Mouse (Mus musculus): ENCODE data around the gene Ablim1.

The Ablim1 gene

GRCm38 (mm10) chr19:57062746-57063145, 252.0 kb downstream of the Ablim1 start:
- DNase-seq (ENCODE audit: low spot score) = no peak

- DNase-seq (ENCODE audit: low spot score) = no peak
Observed at GRCm38 (mm10) chr19:57059018-57059580, 255.6 kb downstream of the Ablim1 start.

GRCm38 (mm10) chr19:57057568-57057967, 257.2 kb downstream of the Ablim1 start:
- DNase-seq (ENCODE audit: low spot score) = no peak

DNA sequence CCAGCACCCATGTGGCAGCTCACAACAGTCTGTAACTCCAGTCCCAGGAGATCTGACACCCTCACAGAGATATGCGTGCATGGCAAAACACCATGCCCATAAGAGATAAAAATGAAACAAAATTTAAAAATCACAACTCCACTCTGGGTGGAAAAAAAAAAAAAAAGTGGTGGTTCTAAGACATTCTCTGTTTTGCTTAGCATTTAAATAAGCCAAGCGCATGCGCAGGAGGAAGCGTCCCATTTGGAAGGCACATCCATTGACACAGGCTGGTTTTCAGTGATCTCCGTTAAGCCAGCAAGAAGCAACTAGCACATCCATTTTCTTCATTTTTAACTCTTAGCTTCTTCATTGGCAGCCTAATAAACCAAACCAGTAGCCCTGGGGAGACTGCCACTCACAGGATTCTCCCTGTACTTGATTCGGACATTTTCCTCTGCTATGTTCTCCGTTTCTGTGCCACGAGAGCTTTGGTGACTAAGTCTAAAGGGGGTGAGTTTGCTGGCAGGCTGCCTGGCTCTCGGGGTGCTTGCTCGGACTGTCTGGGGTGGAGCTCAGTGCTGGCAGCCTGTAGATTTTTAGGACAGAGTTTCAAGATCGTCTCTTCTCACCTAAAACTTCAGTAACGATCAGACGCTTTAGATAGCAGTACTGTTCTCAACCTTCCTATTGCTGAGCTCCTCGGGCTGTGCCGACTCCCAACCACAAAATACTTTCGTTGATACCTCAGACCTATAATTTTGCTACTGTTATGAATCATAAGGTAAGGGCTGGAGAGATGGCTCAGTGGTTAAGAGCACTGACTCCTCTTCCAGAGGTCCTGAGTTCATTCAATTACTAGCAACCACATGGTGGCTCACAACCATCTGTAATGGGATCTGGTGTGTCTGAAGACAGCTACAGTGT, 259.3 kb downstream of the Ablim1 start:
- DNase-seq (ENCODE audit: low spot score) = no peak

DNA sequence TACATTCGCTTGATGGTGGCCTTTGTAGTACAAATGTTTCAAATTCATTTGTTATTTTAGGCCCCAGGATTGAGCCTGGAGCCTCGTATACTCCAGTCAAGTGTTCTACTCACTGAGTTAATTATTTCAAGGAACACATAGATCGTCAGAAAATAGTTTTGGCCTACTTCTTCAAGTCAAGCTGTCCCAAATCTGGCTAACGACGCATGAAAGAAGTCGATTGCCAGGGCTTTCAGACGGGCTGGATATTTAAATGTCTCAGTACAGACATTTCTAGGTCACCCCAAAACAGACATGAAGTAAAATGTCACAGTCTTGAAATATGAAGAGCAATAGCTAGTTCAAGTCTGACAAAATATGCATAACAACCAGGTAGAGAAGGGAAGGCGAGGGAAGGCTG, 261.8 kb downstream of the Ablim1 start:
- no peak for DNase-seq (ENCODE audit: low spot score)

GRCm38 (mm10) chr19:57052016-57052415, 262.7 kb downstream of the Ablim1 start:
- DNase-seq (ENCODE audit: low spot score) = no peak

DNA sequence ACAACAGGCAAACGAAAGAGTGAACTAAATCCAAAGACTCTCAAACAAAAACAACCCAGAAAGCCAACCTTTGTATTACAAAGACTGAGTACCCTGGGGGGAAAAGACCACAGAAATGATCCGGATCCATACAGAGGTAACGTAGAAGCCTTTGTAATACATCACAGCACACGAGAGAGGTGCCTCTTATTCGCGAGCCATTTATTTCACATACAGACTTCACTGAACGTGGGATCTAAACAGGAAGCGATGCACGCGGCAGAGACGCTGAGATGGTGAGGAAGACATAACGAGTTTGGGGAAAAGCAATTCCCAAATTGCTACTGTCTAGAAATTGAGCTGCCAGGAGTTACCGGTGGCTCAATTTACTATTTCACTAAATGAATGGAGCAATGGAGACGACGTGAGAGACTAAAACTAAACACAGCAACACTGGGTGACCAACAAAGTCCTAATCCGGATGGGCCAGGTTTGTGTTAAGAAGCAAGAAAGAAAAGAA, 265.1 kb downstream of the Ablim1 start:
- DNase-seq (ENCODE audit: low spot score) = no peak

- DNase-seq (ENCODE audit: low spot score) = no peak
Observed at GRCm38 (mm10) chr19:57047671-57048320, 266.9 kb downstream of the Ablim1 start.

DNA sequence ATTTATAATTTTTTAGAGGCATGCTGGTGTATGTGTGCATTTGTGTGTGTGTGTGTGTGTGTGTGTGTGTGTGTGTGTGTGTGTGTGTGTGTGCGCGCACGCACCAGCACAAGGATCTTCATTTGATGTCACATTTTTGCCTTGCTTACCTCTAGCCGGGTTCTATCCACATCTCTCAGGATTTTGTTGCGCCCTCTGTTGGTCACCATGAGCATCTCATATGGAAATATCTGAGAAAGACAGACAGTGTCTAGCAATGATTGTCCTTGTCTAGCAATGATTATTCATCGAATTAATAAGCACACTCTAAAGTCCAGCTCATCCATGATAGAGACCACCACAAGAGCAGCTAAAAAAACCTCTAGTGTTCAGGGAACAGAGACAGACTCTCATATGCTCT, 275.5 kb downstream of the Ablim1 start:
- DNase-seq (ENCODE audit: low spot score) = peak; percentile 75

GRCm38 (mm10) chr19:57036860-57037259, 277.9 kb downstream of the Ablim1 start:
- DNase-seq (ENCODE audit: low spot score) = no peak

DNA sequence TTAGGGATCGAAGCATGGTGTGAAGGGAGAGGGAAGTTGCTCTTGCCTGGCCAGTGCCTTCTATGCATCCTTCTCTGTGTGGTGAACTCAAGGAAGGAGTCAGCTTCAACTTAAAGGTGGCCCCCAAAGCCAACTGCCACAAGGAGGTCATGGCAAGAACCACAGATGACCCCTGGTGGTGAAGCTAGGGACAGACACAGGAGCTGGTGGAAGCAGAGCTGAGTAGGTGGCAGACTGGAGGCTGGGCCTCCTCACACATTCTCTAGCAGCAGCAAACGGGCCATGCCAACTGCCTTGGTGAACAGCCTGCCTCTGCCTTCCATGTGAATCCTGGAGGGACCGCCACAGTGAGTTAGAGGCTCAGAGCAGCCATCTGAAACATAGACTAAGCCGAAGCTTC, 283.1 kb downstream of the Ablim1 start:
- peak; percentile 79 for DNase-seq (ENCODE audit: low spot score)

- no peak for DNase-seq (ENCODE audit: low spot score)
Observed at GRCm38 (mm10) chr19:57029461-57029860, 285.3 kb downstream of the Ablim1 start.

- no peak for DNase-seq (ENCODE audit: low spot score)
Observed at GRCm38 (mm10) chr19:57028327-57029179, 286.2 kb downstream of the Ablim1 start.

GRCm38 (mm10) chr19:57026501-57026900, 288.2 kb downstream of the Ablim1 start:
- no peak for DNase-seq (ENCODE audit: low spot score)

DNA sequence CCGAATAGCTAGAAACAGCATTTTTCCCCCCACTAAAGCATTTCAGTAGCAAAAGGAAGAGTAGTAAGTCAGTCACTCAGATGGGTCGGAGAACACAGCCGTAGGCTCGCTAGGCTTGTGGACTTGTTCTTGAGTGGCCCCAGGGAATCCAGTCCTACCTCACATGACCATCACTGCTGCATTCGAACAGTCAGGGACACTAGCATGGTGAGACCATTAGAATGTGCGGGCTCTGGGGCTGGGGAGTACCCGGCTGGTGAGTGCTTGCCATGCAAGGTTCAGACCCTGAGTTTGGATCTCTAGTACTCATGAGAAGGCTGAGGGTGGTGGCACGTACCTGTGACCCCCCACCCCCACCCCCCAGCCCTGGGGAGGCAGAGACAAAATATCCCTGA, 296.9 kb downstream of the Ablim1 start:
- no peak for DNase-seq (ENCODE audit: low spot score)

- peak; percentile 53 for DNase-seq (ENCODE audit: low spot score)
Observed at GRCm38 (mm10) chr19:57016995-57017784, 297.5 kb downstream of the Ablim1 start.

GRCm38 (mm10) chr19:57014808-57015207, 299.9 kb downstream of the Ablim1 start:
- no peak for DNase-seq (ENCODE audit: low spot score)

- no peak for DNase-seq (ENCODE audit: low spot score)
Observed at GRCm38 (mm10) chr19:57013271-57013677, 301.4 kb downstream of the Ablim1 start.

DNA sequence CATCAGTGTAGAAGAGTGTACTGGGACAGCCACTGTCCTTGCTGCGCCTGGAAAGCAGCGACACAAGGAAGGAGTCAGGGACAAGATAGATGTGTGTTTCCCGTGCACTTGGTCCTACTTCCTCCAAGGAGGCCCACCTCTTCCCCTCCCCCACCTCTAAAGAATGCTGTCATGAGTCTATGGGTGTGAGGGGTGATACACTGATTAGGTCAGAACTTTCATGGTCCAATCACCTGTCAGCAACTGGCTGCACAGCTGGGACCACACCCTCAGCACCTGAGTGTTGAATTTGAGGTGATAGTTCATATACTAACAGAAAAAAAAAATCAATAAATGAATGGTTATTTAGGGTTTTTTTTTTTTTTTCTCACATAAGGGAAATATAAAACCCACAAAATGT, 302.7 kb downstream of the Ablim1 start:
- no peak for DNase-seq (ENCODE audit: low spot score)

DNA sequence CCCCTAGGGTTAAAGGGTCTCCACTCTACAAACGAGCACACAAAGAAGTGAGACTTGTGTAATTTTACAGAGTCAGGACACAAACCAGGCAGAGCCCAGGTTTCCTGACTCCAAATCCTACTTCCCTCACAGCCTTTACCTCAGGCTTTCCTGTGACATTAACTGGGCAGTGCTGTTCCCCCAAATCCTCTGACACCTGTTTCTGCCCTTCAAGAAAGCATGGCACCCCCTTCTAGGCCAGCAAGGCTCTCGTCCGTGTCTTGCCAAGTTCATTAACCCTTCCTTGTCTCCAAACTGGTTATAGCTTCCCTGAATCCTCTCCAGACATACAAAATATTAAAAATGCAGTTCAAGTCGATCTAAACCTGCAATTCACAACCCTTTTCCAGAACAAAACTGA, 304.7 kb downstream of the Ablim1 start:
- no peak for DNase-seq (ENCODE audit: low spot score)

GRCm38 (mm10) chr19:57009653-57010052, 305.1 kb downstream of the Ablim1 start:
- no peak for DNase-seq (ENCODE audit: low spot score)

All from embryo, embryonic 10 days (tissue).